Mouse (Mus musculus): ENCODE measurements at regions not wholly inside any gene's neighbourhood (a gene's known extent, or its start where the extent isn't known, plus 50 kb on each side); places are given as distances from the start of the nearest gene placed in this dataset.

DNA sequence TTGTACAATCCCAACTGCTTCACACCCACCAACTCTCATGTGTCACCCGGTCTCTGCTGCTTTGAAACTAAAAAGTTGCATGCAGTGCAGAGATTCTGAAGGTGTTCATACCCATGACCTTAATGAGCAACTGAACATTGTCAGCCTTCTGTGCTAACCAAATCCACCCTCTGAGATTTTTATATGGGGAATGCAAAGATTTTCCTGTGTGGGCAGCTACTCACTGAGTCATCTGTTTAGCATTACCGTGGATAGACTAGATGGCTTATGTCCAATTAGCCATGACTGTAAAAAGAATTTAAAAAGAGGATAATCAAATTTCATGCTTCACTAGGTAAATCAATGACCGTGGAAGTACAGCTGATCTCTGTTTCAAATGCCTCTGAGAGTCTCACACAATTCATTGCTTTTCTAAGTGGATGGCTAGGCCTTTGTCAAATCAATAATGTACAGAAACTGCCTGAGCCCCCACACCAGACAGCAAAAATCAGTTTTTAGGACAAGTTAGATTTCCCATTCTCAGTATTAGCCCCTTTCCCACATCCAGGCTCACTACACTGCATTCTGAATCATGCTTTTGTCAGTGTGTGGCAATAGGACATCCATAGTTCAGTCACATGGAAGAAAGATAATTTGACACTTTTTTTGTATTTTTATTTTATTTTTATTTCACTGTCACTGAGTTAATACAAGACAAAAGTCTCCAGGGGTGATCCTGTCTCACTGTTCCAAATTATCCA, 781.8 kb upstream of the Ins1 start:
- peak; percentile 50 to 55 for DNase-seq (ENCODE audit: low spot score in 2 of 2)

All from right cerebral cortex, adult 2 months (tissue).